Mouse (Mus musculus): ENCODE measurements around the gene Acap3.

Gene Acap3

DNA sequence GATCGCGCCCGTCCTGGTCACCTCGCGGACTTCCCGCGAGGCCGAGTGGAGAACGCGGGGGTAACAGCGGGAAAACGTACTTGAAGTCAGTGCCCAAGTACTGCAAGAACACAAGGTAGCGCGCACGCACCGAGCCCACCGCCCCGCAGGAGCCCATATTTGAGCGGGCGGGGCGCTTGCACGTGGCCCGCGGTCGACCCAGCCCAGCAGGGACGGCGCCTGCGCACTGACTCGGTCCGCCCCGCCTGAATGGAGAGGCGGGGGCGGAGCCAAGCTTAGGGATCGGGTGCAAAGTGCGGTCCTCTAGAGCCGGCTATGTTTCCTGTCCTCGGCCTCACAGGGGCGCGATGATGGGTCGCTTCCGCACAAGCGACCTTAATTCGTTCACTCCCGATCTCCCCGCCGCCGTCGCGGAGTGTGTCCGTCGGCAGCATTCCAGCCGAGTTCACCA lies at the start of gene Acap3, which contains the start of gene Pusl1:
Gene Acap3 (plus strand): TSS at position 272 of the 451 bp plus-strand sequence.
Gene Pusl1 (minus strand): TSS at position 231 of the 451 bp plus-strand sequence.
- in situ Hi-C loops (cut with MboI, MseI) = loop anchor here (5.0 kb wide), 1 partner anchor 51 kb away; the partner anchor contains the start of gene Ube2j2

DNA sequence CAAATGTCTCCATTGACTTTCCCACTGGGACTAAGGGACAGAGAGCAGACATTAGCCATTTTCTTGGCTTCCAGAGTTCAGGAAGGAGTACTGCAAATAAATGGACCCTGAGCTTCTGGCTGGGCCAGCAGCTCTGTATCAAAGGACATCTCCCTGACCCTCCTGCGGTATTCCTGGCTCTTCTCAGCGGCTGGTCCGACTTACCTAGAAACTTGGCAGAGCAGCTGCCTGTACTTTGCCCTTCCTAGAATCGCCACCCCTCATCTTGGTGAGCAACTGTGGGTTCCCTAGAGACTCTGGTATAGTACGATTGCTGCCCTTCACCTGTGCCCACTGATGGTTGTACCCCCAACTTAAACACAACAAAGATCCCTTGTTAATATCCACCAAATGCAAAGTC lies 48.4 kb upstream of the Acap3 start:
- in situ Hi-C loops (cut with MboI, MseI) = no loop called here

DNA sequence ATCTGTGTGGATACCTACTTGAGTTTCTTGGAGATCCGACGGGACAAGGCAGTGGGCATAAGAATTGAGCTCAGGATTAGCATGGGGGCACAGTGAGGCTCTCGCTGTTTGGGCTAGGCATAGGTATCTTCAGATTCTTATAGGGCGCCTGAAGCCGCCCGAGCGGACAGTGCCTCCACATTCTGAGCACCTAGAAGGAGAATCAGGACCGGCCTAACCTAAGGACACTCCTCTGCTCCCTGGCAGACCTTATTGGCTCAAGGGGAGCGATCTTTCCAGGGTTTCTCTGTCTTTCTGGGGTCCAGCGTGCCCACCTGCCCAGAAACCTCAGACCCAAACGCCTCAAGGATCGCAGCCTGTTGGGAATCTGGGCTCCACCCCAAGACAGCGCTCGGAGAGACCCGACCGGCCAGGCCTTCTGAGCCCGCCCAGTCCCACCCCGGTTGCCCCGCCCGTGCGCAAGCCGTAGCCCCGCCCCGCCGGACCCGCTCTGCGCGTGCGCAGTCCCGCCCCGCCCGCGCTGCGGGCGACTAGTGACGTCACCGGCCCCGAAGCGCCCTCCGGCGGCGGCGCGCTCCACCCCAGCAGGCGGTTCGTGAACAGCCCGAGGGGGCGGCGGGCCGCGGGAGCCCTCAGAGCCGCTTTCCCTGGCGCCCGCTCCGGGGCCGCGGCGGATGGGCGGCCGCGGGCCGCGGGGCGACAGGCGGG lies 44.6 kb upstream of the Acap3 start, which contains the start of gene Dvl1:
Gene Dvl1 (plus strand): TSS at position 532 of the 708 bp plus-strand sequence.
- in situ Hi-C loops (cut with MboI, MseI) = no loop called here

DNA sequence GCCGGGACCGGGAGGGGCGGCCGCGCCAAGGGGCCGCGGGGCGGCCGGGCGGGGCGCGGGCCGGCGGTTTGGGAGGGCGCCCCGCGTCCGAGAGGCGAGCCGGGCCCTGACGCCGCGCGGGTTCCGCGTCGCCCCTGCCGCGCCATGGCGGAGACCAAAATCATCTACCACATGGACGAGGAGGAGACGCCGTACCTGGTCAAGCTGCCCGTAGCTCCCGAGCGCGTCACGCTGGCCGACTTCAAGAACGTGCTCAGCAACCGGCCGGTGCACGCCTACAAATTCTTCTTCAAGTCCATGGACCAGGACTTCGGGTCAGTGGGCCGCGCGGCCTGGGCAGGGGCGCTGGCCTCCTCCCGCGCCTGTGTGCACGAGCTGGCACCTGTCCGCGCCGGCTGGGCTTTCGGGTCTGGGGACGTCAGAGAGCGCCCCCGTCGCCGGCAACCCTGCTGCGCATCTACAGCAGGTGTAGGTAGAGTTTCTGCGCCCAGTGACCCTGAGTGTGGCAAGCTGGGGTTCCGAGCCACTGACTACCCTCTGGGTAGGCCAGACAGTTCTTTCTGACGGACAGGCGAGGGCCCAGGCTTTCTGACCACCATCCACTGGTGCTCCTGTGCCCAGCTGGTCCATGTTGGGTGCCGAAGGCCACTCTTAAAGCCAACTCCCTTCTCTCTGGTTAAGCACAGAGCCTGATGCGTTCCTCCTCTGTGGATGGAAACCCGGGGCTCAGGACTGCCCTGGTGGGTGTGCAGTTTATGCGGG lies 43.9 kb upstream of the Acap3 start:
- in situ Hi-C loops (cut with MboI, MseI) = no loop called here

DNA sequence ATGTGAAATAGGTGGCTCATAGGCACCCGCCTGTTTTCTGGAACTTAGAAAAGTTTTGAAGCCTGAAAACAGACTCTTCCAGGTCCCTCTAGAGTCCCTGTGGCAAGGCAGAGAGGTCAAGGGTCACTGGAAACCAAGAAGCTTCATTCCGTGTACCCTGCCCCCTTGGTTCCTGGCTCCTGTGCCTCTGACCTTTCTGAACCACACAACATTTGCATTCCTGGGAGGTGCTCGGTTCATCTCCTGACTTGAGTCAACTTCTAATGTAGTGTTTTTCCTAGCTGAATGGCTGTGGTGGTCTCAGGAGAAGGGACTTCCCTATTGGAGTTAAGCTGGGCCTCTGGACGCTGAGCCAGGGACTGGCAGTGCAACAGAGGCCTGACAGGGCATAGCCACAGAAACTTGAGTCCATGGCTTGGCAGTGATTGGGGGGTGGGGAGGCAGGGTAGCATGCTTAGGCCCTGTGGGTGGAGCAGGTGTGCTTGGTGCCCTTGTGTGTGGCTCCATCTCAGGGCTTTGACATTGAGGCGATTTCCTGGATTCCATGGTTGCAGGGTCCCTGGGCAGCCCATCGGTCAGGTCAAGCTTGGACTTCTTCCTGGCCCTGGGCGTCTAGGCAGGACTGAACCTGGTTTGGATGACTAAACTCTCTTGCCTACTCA lies 43.1 kb upstream of the Acap3 start:
- in situ Hi-C loops (cut with MboI, MseI) = no loop called here

DNA sequence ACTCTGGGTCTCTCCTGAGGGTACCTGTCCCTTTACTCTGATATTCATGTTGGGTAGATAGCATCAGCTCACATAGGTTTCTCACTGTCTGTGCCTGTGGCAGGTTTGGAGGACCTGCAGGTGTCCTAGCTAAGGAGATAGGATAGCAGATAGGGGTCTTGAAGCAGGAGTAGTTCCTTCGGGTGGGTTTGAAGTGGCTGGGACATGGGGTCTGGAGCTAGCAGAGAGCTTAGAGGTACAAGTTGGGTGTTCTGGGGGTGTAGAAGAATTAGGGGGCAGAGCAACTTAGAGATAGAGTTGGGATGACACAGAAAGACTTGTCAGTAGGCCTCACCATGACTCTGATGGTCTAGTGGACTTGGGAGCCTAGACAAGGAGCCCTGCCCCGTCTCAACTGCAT lies 42.2 kb upstream of the Acap3 start:
- in situ Hi-C loops (cut with MboI, MseI) = no loop called here

DNA sequence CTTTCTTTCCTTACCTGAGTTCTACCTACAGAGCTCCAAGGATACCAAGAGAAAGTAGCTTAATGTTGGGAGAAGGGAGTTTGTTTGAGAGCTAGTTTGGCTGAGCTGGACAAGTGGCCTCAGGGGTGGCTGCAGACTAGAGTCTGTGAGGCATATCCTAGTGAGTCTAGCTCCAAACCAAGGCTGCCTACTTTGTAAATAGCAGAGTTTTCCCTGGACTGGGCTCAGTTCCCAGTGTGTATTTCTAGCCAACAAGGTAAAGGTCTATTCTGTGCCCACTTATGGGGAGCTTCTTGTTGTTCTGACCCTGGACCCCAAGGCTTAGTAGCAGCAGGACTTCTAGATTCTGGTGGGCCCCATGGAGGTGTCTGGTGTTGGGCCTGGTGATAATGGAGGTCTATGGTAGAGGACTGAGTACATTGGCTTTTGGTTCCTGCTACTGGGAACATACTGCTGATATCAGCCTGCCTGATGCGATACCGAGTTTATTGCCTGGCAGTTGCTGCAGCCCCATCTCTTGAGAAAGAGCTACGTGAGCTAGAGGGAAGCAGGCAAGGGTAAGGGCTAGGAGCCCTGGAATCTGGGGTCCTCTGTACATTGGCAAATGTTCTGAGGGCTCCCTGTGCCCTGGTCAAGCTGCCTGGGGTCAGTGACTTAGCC lies 41.7 kb upstream of the Acap3 start:
- in situ Hi-C loops (cut with MboI, MseI) = no loop called here

DNA sequence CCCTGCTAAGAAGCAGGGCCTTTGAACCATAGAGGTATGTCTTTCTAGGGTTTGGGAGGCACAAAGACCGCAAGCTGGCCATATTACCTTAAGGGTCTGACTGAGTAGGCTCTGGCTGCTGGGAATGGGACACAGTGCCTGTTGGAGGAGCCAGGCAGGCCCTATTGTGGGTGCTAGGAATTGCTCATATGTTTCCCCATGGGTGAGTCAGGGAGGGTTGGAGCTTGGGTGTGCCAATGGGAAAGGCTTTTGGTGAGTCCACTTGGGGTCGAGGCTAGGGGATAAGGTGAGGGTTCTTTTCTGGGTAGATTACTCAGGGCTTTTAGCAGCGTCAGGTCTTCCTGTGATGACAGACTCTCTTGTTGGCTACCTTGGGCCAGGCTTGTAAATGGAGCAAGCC lies 40.3 kb upstream of the Acap3 start:
- in situ Hi-C loops (cut with MboI, MseI) = no loop called here

DNA sequence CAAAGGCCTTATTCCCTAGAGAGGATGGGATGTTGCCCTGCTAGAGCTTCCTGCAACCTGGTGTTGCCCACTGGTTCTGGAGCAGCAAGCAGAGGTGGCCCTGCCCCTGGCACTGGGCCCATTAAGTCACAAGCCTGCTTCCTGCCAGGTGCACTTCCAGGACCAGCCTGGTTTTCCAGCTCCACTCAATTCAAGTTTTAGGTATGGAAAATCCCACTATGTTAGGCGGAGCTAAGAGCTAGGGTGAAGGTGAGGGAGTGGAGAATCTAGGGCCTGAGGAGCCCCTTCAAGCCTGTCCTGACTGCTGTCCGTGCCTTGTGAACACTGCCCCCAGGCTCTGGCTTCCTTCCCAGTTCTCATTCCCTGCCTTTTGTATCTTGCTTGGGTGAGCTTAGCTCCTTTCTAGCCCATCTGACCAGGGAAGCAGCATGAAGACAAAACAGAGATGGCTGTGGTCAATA lies 39.6 kb upstream of the Acap3 start:
- in situ Hi-C loops (cut with MboI, MseI) = no loop called here

DNA sequence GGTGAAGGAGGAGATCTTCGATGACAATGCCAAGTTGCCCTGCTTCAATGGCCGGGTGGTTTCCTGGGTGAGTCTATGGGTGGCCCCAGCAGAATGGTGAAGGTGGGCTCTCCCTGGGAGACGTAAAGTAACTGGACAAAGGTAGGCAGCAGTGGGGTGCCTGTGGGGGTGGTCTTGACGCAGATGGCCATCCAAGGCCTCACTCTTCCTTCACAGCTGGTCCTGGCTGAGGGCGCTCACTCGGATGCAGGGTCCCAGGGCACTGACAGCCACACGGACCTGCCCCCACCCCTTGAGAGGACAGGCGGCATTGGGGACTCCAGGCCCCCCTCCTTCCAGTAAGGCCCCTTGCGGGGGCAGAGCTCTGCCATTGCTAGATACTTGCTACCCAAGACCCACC lies 38.2 kb upstream of the Acap3 start:
- in situ Hi-C loops (cut with MboI, MseI) = no loop called here

DNA sequence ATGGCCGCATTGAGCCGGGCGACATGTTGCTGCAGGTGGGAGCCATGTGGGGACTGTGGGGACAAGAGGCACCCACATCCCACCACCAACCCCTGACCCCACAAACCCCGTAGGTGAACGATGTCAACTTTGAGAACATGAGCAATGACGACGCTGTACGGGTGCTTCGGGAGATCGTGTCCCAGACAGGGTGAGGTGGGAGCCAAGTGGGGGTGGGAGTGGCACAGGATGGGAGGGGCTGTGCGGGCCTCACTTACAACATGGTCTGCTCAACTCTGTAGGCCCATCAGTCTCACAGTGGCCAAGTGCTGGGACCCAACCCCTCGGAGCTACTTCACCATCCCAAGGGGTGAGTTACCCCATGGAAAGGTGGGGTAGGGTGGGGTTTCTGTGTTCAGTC lies 36.6 kb upstream of the Acap3 start:
- in situ Hi-C loops (cut with MboI, MseI) = no loop called here

DNA sequence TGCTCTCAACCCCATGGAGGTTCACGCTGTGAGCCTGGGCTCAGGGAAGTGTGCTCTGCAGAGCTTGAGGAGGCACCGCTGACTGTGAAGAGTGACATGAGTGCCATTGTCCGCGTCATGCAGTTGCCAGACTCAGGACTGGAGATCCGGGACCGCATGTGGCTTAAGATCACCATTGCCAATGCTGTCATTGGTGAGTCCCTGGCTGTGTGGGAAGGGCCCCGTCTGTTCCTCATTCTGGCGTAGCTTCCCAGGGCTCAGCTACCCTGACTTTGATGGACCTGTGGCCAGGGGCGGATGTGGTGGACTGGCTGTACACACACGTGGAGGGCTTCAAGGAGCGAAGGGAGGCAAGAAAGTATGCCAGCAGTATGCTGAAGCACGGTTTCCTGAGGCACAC lies 35.6 kb upstream of the Acap3 start:
- in situ Hi-C loops (cut with MboI, MseI) = no loop called here

DNA sequence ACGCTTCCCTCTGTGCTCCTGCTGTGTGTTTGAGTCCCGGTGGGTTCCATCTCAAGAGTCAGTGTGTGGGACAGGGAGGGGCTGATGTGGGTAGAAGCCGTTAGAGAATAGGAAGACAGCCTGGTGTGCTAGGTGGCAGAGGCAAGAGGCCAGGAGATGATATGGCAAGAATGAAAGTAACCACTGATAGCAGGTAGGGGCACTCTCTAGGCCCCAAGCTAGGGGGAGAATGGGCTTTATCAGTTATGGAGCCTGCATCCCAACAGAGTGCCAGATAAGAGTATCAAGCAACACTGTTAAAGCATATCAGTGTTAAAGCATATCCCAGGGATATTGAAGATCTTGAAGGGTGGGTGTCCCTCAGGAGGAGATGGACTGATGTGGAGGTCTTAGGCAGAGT lies 34.7 kb upstream of the Acap3 start:
- in situ Hi-C loops (cut with MboI, MseI) = no loop called here

DNA sequence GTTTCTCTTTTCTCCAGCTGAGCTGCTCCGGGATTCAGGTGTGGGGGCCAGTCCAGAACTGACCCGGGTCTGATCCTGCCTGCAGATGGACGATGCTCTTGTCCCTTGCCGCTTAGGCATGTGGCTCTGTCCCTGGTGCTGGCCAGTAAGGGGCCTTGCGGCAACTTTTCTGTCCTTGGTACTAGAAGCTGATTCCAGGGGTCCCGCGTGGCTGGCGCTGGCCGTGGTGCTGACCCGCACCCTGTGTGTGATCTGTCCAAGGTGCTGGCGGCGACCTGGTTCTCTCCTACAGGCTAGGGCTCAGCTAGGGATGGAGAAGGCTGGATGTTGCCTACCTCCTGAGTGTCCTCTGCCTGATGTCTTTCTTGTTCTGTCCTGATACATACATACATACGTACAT lies 32.3 kb upstream of the Acap3 start:
- in situ Hi-C loops (cut with MboI, MseI) = no loop called here

DNA sequence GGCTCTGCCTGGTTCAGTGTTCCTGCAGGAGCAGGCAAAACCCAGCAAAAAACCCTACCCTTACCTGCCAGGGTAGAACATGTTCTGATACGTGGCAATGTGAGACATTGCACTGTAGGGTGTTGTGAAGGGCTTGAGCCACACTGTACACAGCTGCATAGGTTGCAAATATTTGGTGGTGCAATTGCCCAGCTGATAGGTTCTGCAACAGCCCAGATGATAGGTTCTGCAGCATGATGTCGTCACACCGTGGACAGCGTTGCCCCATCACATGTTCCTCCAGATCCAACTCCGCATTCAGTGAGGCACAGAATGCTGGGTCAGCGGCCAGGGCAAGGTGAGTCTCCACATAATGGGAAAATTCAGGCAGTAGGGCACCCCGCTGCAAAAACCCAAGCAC lies 29.8 kb upstream of the Acap3 start:
- in situ Hi-C loops (cut with MboI, MseI) = no loop called here

DNA sequence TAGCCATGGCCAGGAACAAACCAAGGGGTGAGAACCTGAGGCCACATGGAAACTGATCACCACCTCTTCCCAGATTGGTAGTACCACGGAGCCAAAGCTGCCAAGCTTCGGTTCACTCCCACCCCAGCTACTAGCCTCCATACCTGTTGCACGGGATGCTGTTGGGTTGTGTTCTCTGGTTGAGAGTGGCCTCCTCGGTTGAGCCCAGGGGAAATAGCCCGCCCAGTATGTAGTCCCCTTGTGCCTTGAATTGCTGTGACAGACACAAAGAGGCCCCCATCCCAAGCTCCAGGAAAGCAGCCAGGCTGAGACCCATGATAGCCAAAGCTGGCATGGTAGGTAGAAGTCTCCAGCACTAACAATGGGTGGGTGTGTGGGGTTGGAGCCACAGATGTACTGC lies 28.6 kb upstream of the Acap3 start, which contains the start of gene Tas1r3:
Gene Tas1r3 (minus strand): TSS at position 362 of the 400 bp plus-strand sequence.
- in situ Hi-C loops (cut with MboI, MseI) = no loop called here

DNA sequence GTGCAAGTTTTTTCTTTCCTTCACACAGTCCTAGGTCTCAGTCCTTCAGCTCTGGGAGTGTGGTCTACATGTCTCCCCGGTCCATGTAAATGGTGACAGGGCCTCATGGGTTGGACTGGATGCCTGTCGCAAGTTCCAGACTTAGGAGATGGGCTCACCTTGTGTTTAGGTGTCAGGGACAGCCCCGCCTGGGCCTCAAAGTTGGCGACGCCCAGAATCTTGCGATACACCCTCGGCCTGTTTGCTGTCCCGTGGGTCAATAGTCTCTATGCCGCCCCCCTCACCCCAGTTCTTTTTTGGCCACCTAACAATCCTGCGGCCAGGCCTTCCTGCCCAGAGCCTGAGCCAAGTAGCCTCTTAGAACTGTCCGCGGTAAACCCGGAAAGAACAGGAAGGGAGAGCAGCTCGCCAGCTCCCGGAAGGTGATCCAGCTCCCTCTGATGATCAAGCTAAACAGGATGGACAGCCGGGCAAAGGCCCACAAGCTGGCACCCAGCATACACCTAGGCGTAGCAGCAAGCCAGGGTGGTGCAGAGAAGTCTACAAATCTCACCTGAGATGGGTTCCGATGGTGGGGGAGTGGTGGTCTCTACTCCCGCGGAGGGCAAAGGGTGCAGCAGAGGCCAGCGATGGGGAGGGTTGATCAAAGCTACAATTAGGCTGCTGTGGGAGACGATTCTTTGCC lies 22.9 kb upstream of the Acap3 start:
- in situ Hi-C loops (cut with MboI, MseI) = no loop called here

DNA sequence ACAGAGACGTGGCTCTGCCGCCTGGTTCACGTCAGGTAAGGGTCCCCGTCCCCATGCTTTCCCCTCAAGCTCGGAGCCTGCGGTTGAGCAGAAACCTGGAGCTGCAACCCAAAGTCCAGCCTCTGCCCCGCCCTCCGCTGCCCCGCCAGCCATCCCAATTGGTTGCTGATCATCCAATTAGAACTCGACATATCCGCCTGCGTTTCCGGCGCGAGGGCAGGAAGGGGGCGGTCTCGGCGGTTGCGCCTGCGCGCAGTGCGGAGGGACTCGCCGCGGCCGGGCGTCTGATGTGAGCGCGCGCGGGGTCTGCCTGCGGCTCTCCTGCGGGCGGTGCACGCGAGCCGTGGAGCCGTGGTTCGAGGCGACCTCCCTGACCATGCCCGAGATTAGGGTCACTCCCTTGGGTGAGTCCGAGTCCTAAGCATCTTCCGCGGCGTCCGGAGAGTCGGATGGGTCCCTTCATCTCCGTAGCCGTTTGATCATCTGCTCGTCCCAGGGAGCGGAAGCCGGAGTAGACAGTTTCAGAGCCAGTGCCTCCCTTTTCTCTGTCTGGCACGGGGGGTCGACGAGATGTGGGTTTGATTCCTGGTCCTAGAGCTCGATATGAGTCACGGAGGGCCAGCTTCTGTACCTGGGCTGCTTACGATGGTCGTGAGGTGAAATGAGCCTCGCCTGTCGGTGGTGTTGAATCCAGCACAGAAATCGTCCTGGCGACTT lies 22.1 kb upstream of the Acap3 start, which contains the start of the genes Cptp and Ints11:
Gene Cptp (minus strand): TSS at position 124 of the 717 bp plus-strand sequence.
Gene Ints11 (plus strand): TSS at position 230 of the 717 bp plus-strand sequence.
- in situ Hi-C loops (cut with MboI, MseI) = no loop called here

DNA sequence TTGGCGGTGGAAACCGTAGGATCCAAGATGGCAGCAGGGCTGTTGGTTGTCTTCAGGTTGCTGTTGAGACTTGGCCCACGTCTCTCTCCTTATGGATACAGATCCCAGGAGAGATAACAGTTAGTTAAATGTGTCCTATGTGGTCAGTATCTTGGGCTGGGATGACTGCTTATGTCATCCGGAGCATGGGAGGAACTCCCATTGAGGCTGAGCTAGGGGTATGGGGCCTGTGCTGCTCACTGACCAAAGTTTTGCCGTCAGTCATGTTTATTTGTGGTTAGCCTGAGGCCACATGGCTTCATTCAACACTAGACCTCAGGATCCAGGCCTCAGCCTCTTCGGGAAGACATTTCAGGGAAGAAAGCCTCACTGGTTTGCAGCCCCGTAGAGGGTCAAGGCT lies 20.2 kb upstream of the Acap3 start:
- in situ Hi-C loops (cut with MboI, MseI) = no loop called here

DNA sequence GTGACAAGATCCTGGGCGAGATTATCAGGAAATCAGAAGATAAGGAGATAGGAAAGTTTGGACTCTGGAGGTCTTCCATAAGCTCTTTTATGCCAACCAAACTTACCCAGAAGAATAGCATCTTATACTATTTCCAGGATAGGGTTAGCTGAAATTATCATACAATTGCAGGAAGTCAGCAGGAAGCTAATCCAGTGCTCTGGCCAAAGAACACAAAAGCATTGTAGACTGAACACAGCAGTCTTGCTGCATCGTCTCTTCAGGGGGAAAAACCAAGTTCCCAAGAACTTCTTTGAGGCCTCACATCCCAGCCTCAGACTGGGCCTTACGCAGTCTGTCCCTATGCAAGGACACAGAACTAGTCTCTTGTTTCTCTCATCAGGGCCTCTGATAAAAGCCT lies 8.0 kb upstream of the Acap3 start:
- in situ Hi-C loops (cut with MboI, MseI) = no loop called here

Measured in T-helper 1 cell (primary cell).